Mouse (Mus musculus) intestine, embryonic 14.5 days (tissue): Measurements from ENCODE around the gene Rilp. TPM values are rescaled to one million over a fixed set of nuclear protein-coding genes. Genes with fewer than 3 reads are reported as not detected.

Experiments used
- ATAC-seq: fragments of 200-750 bp; cut with Nextera tagmentation; replicated peaks from 2 replicates; pipeline ENCODE4 v1.8.0; 2017; ENCODE audit warnings: low read depth, moderate number of reproducible peaks, moderate TSS enrichment, moderate library complexity; ENCODE audit not compliant: low FRiP score, low TSS enrichment
- DNase-seq: peaks from one replicate; pipeline ENCODE4 v3.0.0-alpha.2; 2018; ENCODE audit warnings: low spot score
- H3K27ac ChIP-seq: fragments of 300-500 bp; sonication (generic); 2 replicates; pipeline ENCODE4 v1.5.1; 2014; ENCODE audit warnings: low read depth, mild to moderate bottlenecking, control low read depth
- H3K27me3 ChIP-seq: fragments of 300-500 bp; sonication (generic); replicated peaks from 2 replicates; pipeline ENCODE4 v1.6.1; 2014; ENCODE audit warnings: low read length, control low read depth; ENCODE audit not compliant: control insufficient read depth, insufficient read depth
- H3K36me3 ChIP-seq: fragments of 300-500 bp; sonication (generic); 2 replicates; pipeline ENCODE4 v1.6.1; 2014; ENCODE audit warnings: low read length, control low read depth; ENCODE audit not compliant: control insufficient read depth, insufficient read depth
- H3K4me1 ChIP-seq: fragments of 300-500 bp; sonication (generic); replicated peaks from 2 replicates; pipeline ENCODE4 v1.6.1; 2014; ENCODE audit warnings: low read length, control low read depth, mixed read lengths; ENCODE audit not compliant: control insufficient read depth, insufficient read depth
- H3K4me2 ChIP-seq: fragments of 300-500 bp; sonication (generic); 2 replicates; pipeline ENCODE4 v1.6.1; 2014; ENCODE audit warnings: low read length
- H3K4me3 ChIP-seq: fragments of 300-500 bp; sonication (generic); 2 replicates; pipeline ENCODE4 v1.5.1; 2014; ENCODE audit warnings: low read depth, low read length, control low read depth, mixed read lengths
- H3K9ac ChIP-seq: fragments of 300-500 bp; sonication (generic); 2 replicates; pipeline ENCODE4 v1.6.1; 2014; ENCODE audit warnings: mild to moderate bottlenecking, low read length
- H3K9me3 ChIP-seq: fragments of 300-500 bp; sonication (generic); 2 replicates; pipeline ENCODE4 v1.6.1; 2016; ENCODE audit warnings: low read length, control low read depth; ENCODE audit not compliant: control insufficient read depth
- WGBS: fragments of 180-500 bp; shearing (Covaris S2); extraction: QIAGEN DNeasy Blood & Tissue Kit; methylation state at CpG from one replicate; pipeline ENCODE4 v1.1.7; 2014; 5-methylcytosine and 5-hydroxymethylcytosine counted together
- polyA plus RNA-seq: library from polyadenylated mRNA; unstranded; fragments of >200 nt; fragmentation: Nextera tagmentation; extraction: Ambion mirVana; gene quantifications from 2 replicates; pipeline ENCODE4 v1.2.1, GENCODE M21; 2014

Gene Rilp
- polyA plus RNA-seq, 1 experiment from 2014 or later: 0.43 TPM

GRCm38 (mm10) chr11:75525531-75526125, 15.7 kb downstream of the Rilp start:
- Histone ChIP-seq H3K9me3 (no peaks in the 10 kb centered on the region), H3K27ac (no peak overlapping the region), H3K4me2 (no peak overlapping the region), H3K4me3 (no peak overlapping the region), H3K36me3 (no peaks in the 10 kb centered on the region), H3K27me3 (no peaks in the 10 kb centered on the region), H3K9ac (no peak overlapping the region), H3K4me1 (no peaks in the 10 kb centered on the region)
- no peak for DNase-seq
- 80% methylated on average over 15 of the region's 15 CpGs for WGBS
- ATAC-seq: no peak

- DNase-seq (no peak), ATAC-seq (no peak)
- H3K4me1 ChIP-seq: no peaks in the 10 kb centered on the region; the same call in 1 of the 2 replicates
- H3K36me3 ChIP-seq: no peaks in the 10 kb centered on the region
- no peaks in the 10 kb centered on the region for H3K27me3 ChIP-seq
- no peak overlapping the region for H3K27ac ChIP-seq
- no peak overlapping the region for H3K4me2 ChIP-seq
- no peak overlapping the region for H3K4me3 ChIP-seq
- H3K9me3 ChIP-seq: no peaks in the 10 kb centered on the region
- WGBS: 87% methylated on average over 6 of the region's 6 CpGs
- no peak overlapping the region for H3K9ac ChIP-seq
Measured at GRCm38 (mm10) chr11:75526943-75527342, 17.0 kb downstream of the Rilp start.

GRCm38 (mm10) chr11:75529771-75530170, 19.9 kb downstream of the Rilp start:
- ATAC-seq: no peak
- no peak for DNase-seq
- no peak overlapping the region for H3K27ac ChIP-seq
- H3K4me2 ChIP-seq: no peak overlapping the region
- H3K9ac ChIP-seq: no peak overlapping the region
- no peaks in the 10 kb centered on the region for H3K9me3 ChIP-seq
- H3K4me3 ChIP-seq: no peak overlapping the region
- H3K36me3 ChIP-seq: no peaks in the 10 kb centered on the region
- no peaks in the 10 kb centered on the region; the same call in 1 of the 2 replicates for H3K4me1 ChIP-seq
- no peaks in the 10 kb centered on the region for H3K27me3 ChIP-seq
- 34% methylated on average over 4 of the region's 4 CpGs for WGBS

- no peaks in the 10 kb centered on the region for H3K36me3 ChIP-seq
- H3K27me3 ChIP-seq: no peaks in the 10 kb centered on the region
- ATAC-seq (peak; percentile 54), DNase-seq (peak; percentile 100)
- peak overlapping the region; percentile 69 for H3K4me3 ChIP-seq
- peak overlapping the region; percentile 100 for H3K4me2 ChIP-seq
- H3K9me3 ChIP-seq: no peaks in the 10 kb centered on the region
- no peak overlapping the region for H3K27ac ChIP-seq
- peak overlapping the region; percentile 76 for H3K9ac ChIP-seq
- peaks cover 4% of the 10 kb centered on the region for H3K4me1 ChIP-seq
- under 1% methylated on average over 10 of the region's 10 CpGs for WGBS
Measured at GRCm38 (mm10) chr11:75530325-75530724, 20.4 kb downstream of the Rilp start.

- under 1% methylated on average over 31 of the region's 31 CpGs for WGBS
- H3K4me3 ChIP-seq: peak overlapping the region; percentile 69
- peak; percentile 86 for DNase-seq
Measured at GRCm38 (mm10) chr11:75530845-75531373, 21.0 kb downstream of the Rilp start.

GRCm38 (mm10) chr11:75531469-75532242, 21.8 kb downstream of the Rilp start, which contains the start of gene Slc43a2:
Slc43a2 (plus strand) TSS chr11:75531694.
- DNase-seq: peak; percentile 96
- H3K27me3 ChIP-seq: no peaks in the 10 kb centered on the region
- H3K36me3 ChIP-seq: no peaks in the 10 kb centered on the region
- peaks cover 4% of the 10 kb centered on the region for H3K4me1 ChIP-seq
- under 1% methylated on average over 62 of the region's 62 CpGs for WGBS
- peak within 1 kb of the TSS; percentile 76 for H3K9ac ChIP-seq
- H3K4me3 ChIP-seq: peak within 1 kb of the TSS; percentile 69
- peak within 1 kb of the TSS; percentile 100 for H3K4me2 ChIP-seq
- H3K27ac ChIP-seq: peak within 1 kb of the TSS; percentile 87
- H3K9me3 ChIP-seq: no peaks in the 10 kb centered on the region
- ATAC-seq: peak; percentile 93

More at GRCm38 (mm10) chr11:75530845-75531373, 21.0 kb downstream of the Rilp start:
- H3K36me3 ChIP-seq: no peaks in the 10 kb centered on the region
- H3K4me2 ChIP-seq: peak overlapping the region; percentile 100
- peak overlapping the region; percentile 76 for H3K9ac ChIP-seq
- H3K9me3 ChIP-seq: no peaks in the 10 kb centered on the region
- H3K27me3 ChIP-seq: no peaks in the 10 kb centered on the region
- peaks cover 4% of the 10 kb centered on the region for H3K4me1 ChIP-seq
- ATAC-seq: peak; percentile 13
- H3K27ac ChIP-seq: peak overlapping the region; percentile 87

GRCm38 (mm10) chr11:75532340-75533277, 22.7 kb downstream of the Rilp start:
- peak overlapping the region; percentile 76 for H3K9ac ChIP-seq
- peak overlapping the region; percentile 69 for H3K4me3 ChIP-seq
- DNase-seq (peak; percentile 64), ATAC-seq (0 out of 2 replicates have a peak, but pooled peaks have one; percentile 21)
- peaks cover 6% of the 10 kb centered on the region for H3K4me1 ChIP-seq
- no peaks in the 10 kb centered on the region for H3K9me3 ChIP-seq
- H3K4me2 ChIP-seq: peak overlapping the region; percentile 100
- H3K27ac ChIP-seq: no peak overlapping the region
- H3K36me3 ChIP-seq: no peaks in the 10 kb centered on the region
- WGBS: 15% methylated on average over 38 of the region's 38 CpGs
- H3K27me3 ChIP-seq: no peaks in the 10 kb centered on the region
